Mouse (Mus musculus): ENCODE results near the gene Ctns.

- TF ChIP-seq CTCF (IDR thresholded peaks at IDR 0.05; ENCODE audit: control insufficient read depth, insufficient read depth, insufficient read length): no peak
- TF ChIP-seq MAX (IDR thresholded peaks at IDR 0.05): no peak
- TF ChIP-seq USF1 (IDR thresholded peaks at IDR 0.05; ENCODE audit: low read depth): no peak
- no peak for TF ChIP-seq CEBPB (IDR thresholded peaks at IDR 0.05; ENCODE audit: low read depth)
- TF ChIP-seq MYOD1 (IDR thresholded peaks at IDR 0.05; ENCODE audit: control insufficient read depth, insufficient read length, low read depth): no peak
- TF ChIP-seq MYOG (IDR thresholded peaks at IDR 0.05; ENCODE audit: control insufficient read depth, extremely low read depth, insufficient read length): no peak
- TF ChIP-seq FOSL1 (IDR thresholded peaks at IDR 0.05; ENCODE audit: insufficient read depth, low read length, poor library complexity, severe bottlenecking): no peak
Observed at GRCm38 (mm10) chr11:73198190-73198589, 652 bp downstream of the Ctns start.
